Mouse (Mus musculus) kidney, postnatal 0 days (tissue): ENCODE measurements around the gene Cxcl10. TPM values are rescaled to one million over a fixed set of nuclear protein-coding genes. Genes with fewer than 3 reads are reported as not detected.
A peak's percentile ranks its signal among the peaks of the same experiment; 100 is the strongest.
"Not testable (repeated sequence)": the region's sequence is repeated elsewhere in the genome, so short reads cannot be mapped to it uniquely, and the experiment has no call there.

Experiments used
- ATAC-seq: fragments of 200-750 bp; cut with Nextera tagmentation; replicated peaks from 2 replicates; pipeline ENCODE4 v1.8.0; 2017; ENCODE audit warnings: low read depth, moderate number of reproducible peaks, moderate TSS enrichment, moderate library complexity; ENCODE audit not compliant: low FRiP score
- DNase-seq: peaks from one replicate; pipeline ENCODE4 v3.0.0-alpha.2; 2016; ENCODE audit warnings: low spot score
- H3K27ac ChIP-seq: fragments of 300-500 bp; sonication (generic); 2 replicates; pipeline ENCODE4 v1.5.1; 2014; ENCODE audit warnings: mild to moderate bottlenecking
- H3K27me3 ChIP-seq: fragments of 300-500 bp; sonication (generic); 2 replicates; pipeline ENCODE4 v1.6.1; 2014; ENCODE audit warnings: low read length, mixed read lengths; ENCODE audit not compliant: insufficient read depth
- H3K36me3 ChIP-seq: fragments of 300-500 bp; sonication (generic); 2 replicates; pipeline ENCODE4 v1.6.1; 2014; ENCODE audit warnings: low read length, mixed read lengths; ENCODE audit not compliant: insufficient read depth
- H3K4me1 ChIP-seq: fragments of 300-500 bp; sonication (generic); replicated peaks from 2 replicates; pipeline ENCODE4 v1.6.1; 2014; ENCODE audit warnings: antibody characterized with exemption, low read length, mixed read lengths; ENCODE audit not compliant: insufficient read depth
- H3K4me2 ChIP-seq: fragments of 300-500 bp; sonication (generic); 2 replicates; pipeline ENCODE4 v1.6.1; 2014; ENCODE audit warnings: mild to moderate bottlenecking, low read length, moderate library complexity, mixed read lengths
- H3K4me3 ChIP-seq: fragments of 300-500 bp; sonication (generic); replicated peaks from 2 replicates; pipeline ENCODE4 v1.5.1; 2014; ENCODE audit warnings: low read depth, low read length
- H3K9ac ChIP-seq: fragments of 300-500 bp; sonication (generic); 2 replicates; pipeline ENCODE4 v1.6.1; 2014; ENCODE audit warnings: low read depth, low read length
- H3K9me3 ChIP-seq: fragments of 300-500 bp; sonication (generic); replicated peaks from 2 replicates; pipeline ENCODE4 v1.6.1; 2016; ENCODE audit warnings: low read length, inconsistent platforms, mixed read lengths
- CTCF ChIP-seq: IDR thresholded peaks from 2 replicates; pipeline ENCODE4 v1.5.1; 2016; ENCODE audit warnings: antibody characterized with exemption, low read depth, mild to moderate bottlenecking, moderate library complexity
- WGBS: fragments of 180-500 bp; shearing (Covaris S2); extraction: QIAGEN DNeasy Blood & Tissue Kit; methylation state at CpG from one replicate; pipeline ENCODE4 v1.1.7; 2014; 5-methylcytosine and 5-hydroxymethylcytosine counted together
- polyA plus RNA-seq: library from polyadenylated mRNA; unstranded; fragments of >200 nt; fragmentation: Nextera tagmentation; extraction: Ambion mirVana; gene quantifications from 2 replicates; pipeline ENCODE4 v1.2.1, GENCODE M21; 2015

Cxcl10 gene
- polyA plus RNA-seq, 1 experiment from 2014 or later: 3.8 TPM

DNA sequence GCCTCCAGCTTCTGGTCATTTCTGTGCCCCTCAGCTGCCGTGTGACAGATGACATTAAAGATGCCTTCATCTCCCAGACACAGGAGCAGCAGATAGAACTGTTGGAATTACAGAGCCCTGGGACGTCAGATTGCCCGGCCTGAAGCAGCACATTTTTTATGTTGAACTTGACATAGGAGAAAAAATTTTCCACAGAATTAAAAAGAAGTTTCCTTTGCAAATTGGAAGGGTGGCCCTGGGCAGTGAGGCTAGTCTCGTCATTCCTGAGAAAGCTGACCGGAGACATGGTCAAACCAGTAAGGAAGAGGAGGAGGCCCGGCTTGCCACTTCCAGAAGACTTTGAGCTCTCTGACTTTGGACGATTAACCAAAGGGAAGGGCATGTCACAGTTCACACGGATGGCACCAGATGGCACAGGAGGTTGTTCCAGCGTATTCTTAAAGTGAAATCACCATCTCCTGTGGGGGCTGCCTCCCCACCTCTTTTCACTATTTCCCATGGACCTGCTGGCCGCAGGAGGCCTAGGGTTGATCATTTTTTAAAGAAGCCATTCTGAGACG is 16.5 kb upstream of the Cxcl10 start:
- no peak overlapping the region for H3K4me2 ChIP-seq
- H3K9me3 ChIP-seq: no peaks in the 10 kb centered on the region
- no peak overlapping the region for H3K9ac ChIP-seq
- TF ChIP-seq CTCF: no peak
- 70% methylated on average over 11 of the region's 11 CpGs for whole genome bisulfite sequencing
- DNase-seq: no peak
- H3K27ac ChIP-seq: no peak overlapping the region
- no peak overlapping the region for H3K4me3 ChIP-seq
- ATAC-seq: no peak
- no peaks in the 10 kb centered on the region for H3K27me3 ChIP-seq
- no peaks in the 10 kb centered on the region for H3K4me1 ChIP-seq
- no peaks in the 10 kb centered on the region for H3K36me3 ChIP-seq

DNA sequence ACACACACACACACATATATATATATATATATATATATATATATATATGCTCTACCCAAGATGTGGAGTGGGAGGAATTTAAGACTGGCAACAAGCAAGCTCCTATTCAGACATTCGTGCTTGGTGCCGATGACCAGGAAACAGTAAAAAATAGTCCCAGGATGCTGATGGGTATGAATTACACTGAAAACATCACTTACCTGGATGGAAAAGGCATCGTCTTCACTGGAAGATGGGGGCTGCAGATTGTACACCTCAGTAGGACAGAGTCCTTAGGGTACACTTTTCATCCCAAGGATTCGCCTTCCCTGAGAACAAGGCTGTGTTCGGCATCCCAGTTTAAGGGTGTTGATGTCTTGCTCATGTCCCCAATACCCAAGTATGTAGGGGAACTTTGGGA is 15.3 kb upstream of the Cxcl10 start:
- no peak overlapping the region for H3K4me3 ChIP-seq
- no peak overlapping the region for H3K9ac ChIP-seq
- no peaks in the 10 kb centered on the region for H3K4me1 ChIP-seq
- H3K27me3 ChIP-seq: no peaks in the 10 kb centered on the region
- no peaks in the 10 kb centered on the region for H3K9me3 ChIP-seq
- WGBS: 88% methylated on average over 5 of the region's 5 CpGs
- no peak for DNase-seq
- H3K27ac ChIP-seq: no peak overlapping the region
- no peak for ATAC-seq
- H3K4me2 ChIP-seq: no peak overlapping the region
- no peaks in the 10 kb centered on the region for H3K36me3 ChIP-seq
- TF ChIP-seq CTCF: no peak

DNA sequence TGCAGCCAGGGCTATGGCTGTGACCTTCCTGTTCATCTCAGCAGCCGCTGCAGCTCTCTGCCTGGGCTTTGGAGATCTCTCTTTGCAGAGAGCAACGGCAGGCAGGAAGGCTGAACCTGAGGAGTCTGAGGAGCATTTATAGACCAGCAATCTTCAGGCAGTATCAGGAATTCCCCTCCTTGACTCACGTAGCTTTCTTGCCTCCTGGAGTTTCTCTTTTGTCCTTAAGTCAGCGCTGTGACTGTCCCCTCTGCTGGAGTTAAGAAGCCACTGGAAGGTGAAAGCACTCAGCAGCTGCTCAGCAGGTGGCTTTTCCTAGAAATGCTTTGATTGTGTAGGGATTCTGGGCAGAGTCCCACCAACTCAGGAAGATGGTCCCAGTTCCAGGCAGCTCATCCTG is 14.5 kb upstream of the Cxcl10 start:
- ATAC-seq (no peak), DNase-seq (no peak)
- Histone ChIP-seq H3K9ac (0 out of 2 replicates have a peak overlapping the region, but pooled peaks have one; percentile 14), H3K4me1 (no peaks in the 10 kb centered on the region), H3K4me2 (no peak overlapping the region), H3K36me3 (no peaks in the 10 kb centered on the region), H3K27ac (no peak overlapping the region), H3K9me3 (no peaks in the 10 kb centered on the region), H3K4me3 (no peak overlapping the region), H3K27me3 (no peaks in the 10 kb centered on the region)
- no peak for TF ChIP-seq CTCF
- WGBS: 8% methylated on average over 4 of the region's 4 CpGs

DNA sequence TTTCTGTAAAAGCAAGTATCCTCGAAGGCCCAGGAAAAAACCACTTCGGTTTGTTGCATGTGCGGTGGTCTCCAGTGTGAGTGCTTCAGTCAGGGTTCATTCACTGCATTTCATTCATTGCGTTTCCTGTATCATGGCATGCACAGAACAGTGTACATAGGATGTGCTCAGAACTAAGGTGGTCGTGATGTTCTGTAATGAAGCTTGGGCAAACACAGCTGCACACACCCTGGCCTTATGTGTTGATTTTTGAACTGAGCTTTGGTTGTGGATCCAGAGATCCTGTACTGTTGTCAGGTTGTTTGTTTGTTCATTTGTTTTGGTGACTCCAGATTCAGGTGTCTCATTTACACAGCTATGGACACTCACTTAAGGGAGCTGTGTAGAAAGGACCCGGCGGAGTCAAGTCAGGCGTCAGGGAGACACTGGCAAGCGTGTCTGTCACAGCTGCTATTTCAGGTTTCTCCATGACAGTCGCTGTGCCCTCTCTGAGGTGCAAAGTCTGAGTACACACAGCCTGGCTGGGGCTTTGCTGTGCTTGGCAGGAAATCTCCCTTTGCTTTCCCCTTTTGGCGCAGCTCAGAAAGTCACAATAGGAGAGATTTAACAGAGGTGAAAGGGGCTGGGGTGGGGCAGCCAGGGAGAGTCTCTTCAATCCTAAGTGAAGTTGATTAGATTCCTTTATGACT is 10.2 kb upstream of the Cxcl10 start:
- H3K36me3 ChIP-seq: no peaks in the 10 kb centered on the region
- H3K9me3 ChIP-seq: no peaks in the 10 kb centered on the region
- no peak for ATAC-seq
- no peak overlapping the region for H3K9ac ChIP-seq
- no peaks in the 10 kb centered on the region for H3K27me3 ChIP-seq
- H3K27ac ChIP-seq: no peak overlapping the region
- DNase-seq: no peak
- WGBS: 83% methylated on average over 11 of the region's 11 CpGs
- H3K4me2 ChIP-seq: no peak overlapping the region
- no peak for TF ChIP-seq CTCF
- no peak overlapping the region for H3K4me3 ChIP-seq
- H3K4me1 ChIP-seq: no peaks in the 10 kb centered on the region

DNA sequence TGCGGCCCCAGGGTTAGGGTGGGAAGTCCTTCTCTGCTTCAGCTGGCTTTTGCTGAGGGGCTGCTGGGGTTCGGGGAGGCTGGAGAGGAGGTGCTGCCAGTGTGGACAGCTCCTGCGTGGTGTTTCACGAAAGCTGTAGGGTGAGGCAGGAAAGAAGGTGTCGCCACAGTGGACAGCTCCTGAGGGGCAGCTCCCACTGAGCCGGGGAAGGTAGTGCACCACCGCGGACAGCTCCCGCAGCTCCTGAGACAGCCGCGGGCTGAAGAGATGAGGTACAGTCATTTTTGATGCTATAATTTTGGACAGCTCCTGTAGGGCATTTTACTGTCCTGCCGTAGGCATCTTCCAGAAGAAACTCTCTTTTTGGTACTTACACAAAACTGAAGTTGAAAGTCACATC is 9.3 kb upstream of the Cxcl10 start:
- 14% methylated on average over 11 of the region's 12 CpGs for WGBS
- ATAC-seq (no peak), DNase-seq (peak; percentile 70)
- no peaks in the 10 kb centered on the region for H3K27me3 ChIP-seq
- H3K4me1 ChIP-seq: no peaks in the 10 kb centered on the region
- no peaks in the 10 kb centered on the region for H3K9me3 ChIP-seq
- H3K9ac ChIP-seq: no peak overlapping the region
- no peak overlapping the region for H3K4me2 ChIP-seq
- H3K36me3 ChIP-seq: no peaks in the 10 kb centered on the region
- no peak overlapping the region for H3K4me3 ChIP-seq
- TF ChIP-seq CTCF: no peak
- no peak overlapping the region for H3K27ac ChIP-seq

DNA sequence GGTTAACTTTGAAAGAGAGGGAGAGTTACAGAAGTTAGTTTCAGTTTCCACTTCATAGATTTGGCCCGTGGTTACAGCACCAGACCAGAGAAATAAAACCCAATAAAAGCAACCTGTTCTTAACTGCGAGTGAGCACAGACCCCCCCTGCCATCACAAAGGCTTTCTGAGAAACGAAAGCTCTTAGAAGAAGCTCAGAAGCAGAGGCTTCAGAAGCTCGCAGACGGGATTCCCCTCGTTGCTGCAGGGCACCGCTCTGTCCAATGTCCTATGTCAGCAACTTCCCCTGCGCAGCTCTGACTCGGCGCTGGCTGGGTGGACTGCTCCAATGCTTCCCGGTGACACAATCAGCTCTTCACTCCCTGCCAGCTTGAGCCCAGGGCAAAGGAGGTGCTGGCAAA is 4.8 kb upstream of the Cxcl10 start:
- Histone ChIP-seq H3K27me3 (no peaks in the 10 kb centered on the region), H3K4me2 (peak overlapping the region; percentile 39), H3K4me1 (0 out of 2 replicates have a peak, but pooled peaks cover 1% of the 10 kb centered on the region), H3K36me3 (no peaks in the 10 kb centered on the region), H3K9ac (peak overlapping the region; percentile 35; the same call in 1 of the 2 replicates), H3K9me3 (no peaks in the 10 kb centered on the region), H3K4me3 (peak overlapping the region; percentile 31), H3K27ac (no peak overlapping the region)
- TF ChIP-seq CTCF: no peak
- ATAC-seq (no peak), DNase-seq (peak; percentile 22)
- 36% methylated on average over 11 of the region's 11 CpGs for WGBS

DNA sequence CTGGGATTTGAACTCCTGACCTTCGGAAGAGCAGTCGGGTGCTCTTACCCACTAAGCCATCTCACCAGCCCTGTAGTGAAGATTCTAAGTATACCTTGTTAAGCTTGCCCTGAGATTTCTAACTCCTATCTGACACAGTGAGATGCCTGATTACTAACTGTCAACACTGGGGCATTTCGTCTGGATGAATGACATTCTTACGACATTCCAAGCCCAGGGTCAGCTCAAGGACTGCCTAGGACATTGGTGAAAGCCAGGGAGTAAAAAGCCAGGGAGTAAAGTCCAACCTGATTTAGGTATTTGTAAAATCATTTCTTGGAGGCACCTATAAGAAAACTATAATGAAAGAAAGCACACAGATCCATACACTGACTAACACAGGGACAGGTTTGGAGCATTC is 4.0 kb upstream of the Cxcl10 start:
- not testable (repeated sequence) for H3K4me2 ChIP-seq, DNase-seq, H3K4me3 ChIP-seq, H3K9ac ChIP-seq, H3K4me1 ChIP-seq, H3K9me3 ChIP-seq, ATAC-seq, H3K36me3 ChIP-seq, H3K27ac ChIP-seq, H3K27me3 ChIP-seq
- 74% methylated on average over 4 of the region's 4 CpGs for WGBS
